Mouse (Mus musculus): ENCODE results near the gene Rcc2.

- TF ChIP-seq CTCF (IDR thresholded peaks at IDR 0.05; ENCODE audit: low read depth, low read length) (no peak), POLR2A (IDR thresholded peaks at IDR 0.05; ENCODE audit: borderline replicate concordance, low read depth, low read length) (no peak)
Measured at GRCm38 (mm10) chr4:140680731-140681397, 19.5 kb upstream of the Rcc2 start.

Measured in bone marrow macrophage, adult 2 months (primary cell).